Mouse (Mus musculus): ENCODE measurements around the gene Ccr1.

Gene Ccr1

GRCm38 (mm10) chr9:123956892-123957291, 11.6 kb downstream of the Ccr1 start:
- DNase-seq (ENCODE audit: low spot score in 2 of 2), result no peak

GRCm38 (mm10) chr9:123953551-123953950, 14.9 kb downstream of the Ccr1 start:
- no peak for DNase-seq (ENCODE audit: low spot score in 2 of 2)

GRCm38 (mm10) chr9:123951176-123951575, 17.3 kb downstream of the Ccr1 start:
- no peak for DNase-seq (ENCODE audit: low spot score in 2 of 2)

- no peak for DNase-seq (ENCODE audit: low spot score in 2 of 2)
These were observed 19.1 kb downstream of the Ccr1 start for GRCm38 (mm10) chr9:123949432-123949831.

- no peak for DNase-seq (ENCODE audit: low spot score in 2 of 2)
These were observed 20.7 kb downstream of the Ccr1 start for GRCm38 (mm10) chr9:123947815-123948214.

GRCm38 (mm10) chr9:123942025-123942424, 26.5 kb downstream of the Ccr1 start:
- no peak for DNase-seq (ENCODE audit: low spot score in 2 of 2)

- no peak for DNase-seq (ENCODE audit: low spot score in 2 of 2)
These were observed 27.2 kb downstream of the Ccr1 start for GRCm38 (mm10) chr9:123941316-123941715.

GRCm38 (mm10) chr9:123940628-123941027, 27.9 kb downstream of the Ccr1 start:
- no peak for DNase-seq (ENCODE audit: low spot score in 2 of 2)

GRCm38 (mm10) chr9:123940168-123940567, 28.3 kb downstream of the Ccr1 start:
- no peak for DNase-seq (ENCODE audit: low spot score in 2 of 2)

GRCm38 (mm10) chr9:123937989-123938388, 30.5 kb downstream of the Ccr1 start:
- DNase-seq (ENCODE audit: low spot score in 2 of 2), result no peak

GRCm38 (mm10) chr9:123936604-123937280, 31.8 kb downstream of the Ccr1 start:
- DNase-seq (ENCODE audit: low spot score in 2 of 2), result no peak

GRCm38 (mm10) chr9:123935776-123936175, 32.7 kb downstream of the Ccr1 start:
- DNase-seq (ENCODE audit: low spot score in 2 of 2), result no peak

GRCm38 (mm10) chr9:123935346-123935745, 33.1 kb downstream of the Ccr1 start:
- no peak for DNase-seq (ENCODE audit: low spot score in 2 of 2)

GRCm38 (mm10) chr9:123933716-123934445, 34.6 kb downstream of the Ccr1 start:
- DNase-seq (ENCODE audit: low spot score in 2 of 2), result no peak

GRCm38 (mm10) chr9:123932911-123933675, 35.4 kb downstream of the Ccr1 start:
- no peak for DNase-seq (ENCODE audit: low spot score in 2 of 2)

- no peak for DNase-seq (ENCODE audit: low spot score in 2 of 2)
These were observed 36.5 kb downstream of the Ccr1 start for GRCm38 (mm10) chr9:123931761-123932700.

- no peak for DNase-seq (ENCODE audit: low spot score in 2 of 2)
These were observed 37.6 kb downstream of the Ccr1 start for GRCm38 (mm10) chr9:123930926-123931325.

- no peak for DNase-seq (ENCODE audit: low spot score in 2 of 2)
These were observed 38.0 kb downstream of the Ccr1 start for GRCm38 (mm10) chr9:123930476-123930875.

- no peak for DNase-seq (ENCODE audit: low spot score in 2 of 2)
These were observed 38.6 kb downstream of the Ccr1 start for GRCm38 (mm10) chr9:123929936-123930335.

- DNase-seq (ENCODE audit: low spot score in 2 of 2), result no peak
These were observed 39.7 kb downstream of the Ccr1 start for GRCm38 (mm10) chr9:123928759-123929246.

GRCm38 (mm10) chr9:123928118-123928758, 40.3 kb downstream of the Ccr1 start:
- DNase-seq (ENCODE audit: low spot score in 2 of 2), result no peak
